8 mouse cellular contexts compared by ENCODE assay signal in genomic region chr5:57715524-57716400, GRCm38 (mm10). TPM values are rescaled to one million over a fixed set of nuclear protein-coding genes. Genes with fewer than 3 reads are reported as not detected.
A peak's percentile ranks its signal among the peaks of the same experiment; 100 is the strongest.
DNase-seq lines count a peak whose midpoint lies in the region; ATAC-seq lines count a peak whose summit lies in the region.

No protein-coding gene starts in this region.

- H3K4me2 ChIP-seq in hindbrain, embryonic 15.5 days, result peak overlapping the region; percentile 89

- peak overlapping the region; percentile 91 for H3K27ac ChIP-seq in hindbrain, embryonic 15.5 days (replicated peaks)
- peak overlapping the region; percentile 12; the same call in 1 of the 2 replicates for H3K27ac ChIP-seq in macrophage

- peak; percentile 43 for DNase-seq in WW6 (ENCODE audit: low read depth, low spot score)
- DNase-seq in cerebellum, postnatal 36 days, result peak; percentile 73 to 74
- DNase-seq in frontal cortex, postnatal 36 days (ENCODE audit: low spot score in 2 of 2), result peak; percentile 90 to 91
- peak; percentile 79 to 84 for DNase-seq in left cerebral cortex, adult 8-10 months (ENCODE audit: low spot score in 2 of 2)
- peak; percentile 91 to 94 for DNase-seq in right cerebral cortex, postnatal 10 days (ENCODE audit: low spot score in 2 of 2)
- peak; percentile 84 for DNase-seq in urinary bladder, postnatal 14 days (ENCODE audit: low spot score)

- no peaks in the 10 kb centered on the region for H3K36me3 ChIP-seq in hindbrain, embryonic 15.5 days
- no peaks in the 10 kb centered on the region for H3K36me3 ChIP-seq in macrophage (ENCODE audit: inconsistent target)

- peak; percentile 78 for ATAC-seq in hindbrain, embryonic 15.5 days (ENCODE audit: low FRiP score, low read depth)

- peaks cover 6% of the 10 kb centered on the region; the same call in 1 of the 2 replicates for H3K79me2 ChIP-seq in macrophage (ENCODE audit: inconsistent target)

- H3K9me3 ChIP-seq in hindbrain, embryonic 15.5 days, result no peaks in the 10 kb centered on the region

- H3K4me3 ChIP-seq in hindbrain, embryonic 15.5 days, result peak overlapping the region; percentile 59
- H3K4me3 ChIP-seq in macrophage (ENCODE audit: inconsistent target), result peak overlapping the region; percentile 56

- H3K4me1 ChIP-seq in hindbrain, embryonic 15.5 days (replicated peaks), result peaks cover 4% of the 10 kb centered on the region; the same call in 1 of the 2 replicates

- WGBS in hindbrain, embryonic 15.5 days, result under 1% methylated on average over 53 of the region's 53 CpGs
- WGBS in macrophage (ENCODE audit: missing documents), result 2% methylated on average over 46 of the region's 53 CpGs

- H3K9ac ChIP-seq in hindbrain, embryonic 15.5 days, result peak overlapping the region; percentile 70

- no peaks in the 10 kb centered on the region for H3K27me3 ChIP-seq in hindbrain, embryonic 15.5 days

RNA-seq across cellular contexts. Expression of gene Pcdh7, which starts 2.0 kb away (rescaled TPM):
- 24.6 and 25.7 TPM in 2 replicates for polyA plus RNA-seq in hindbrain, embryonic 15.5 days (2015; fragmentation: Nextera tagmentation; extraction: Ambion mirVana)
- total RNA-seq in left cerebral cortex, adult 8-10 months (2022), result 100 to 1,000 TPM; 135 to 161 (median 146) TPM
- 10 to 100 TPM in 14 of 26 experiments, 1 to 10 TPM in 12; 3.2 to 40.9 (median 12.6) TPM for total RNA-seq in macrophage (2018; cell fraction: chromatin; rRNA removed)
- 1 to 10 TPM in 20 of 26 experiments, under 1 TPM in 6; 0.68 to 7.4 (median 1.6) TPM for total RNA-seq in macrophage (2018; cell fraction: cytosol; rRNA removed)
- total RNA-seq in macrophage (2018; cell fraction: nucleus; rRNA removed), result 10 to 100 TPM in 11 of 26 experiments, 1 to 10 TPM in 15; 2.3 to 44.7 (median 6.4) TPM
- polyA plus RNA-seq in macrophage (2018), result 0.53 to 11.3 TPM (median 1.2 TPM) in 3 replicates

Comparison
In these comparisons a context has a peak if more than half of its experiments do, and no peak if none do; other contexts are left out.
1. Peak in every context shown above with its lines: DNase-seq, ATAC-seq, H3K4me3 ChIP-seq and H3K27ac ChIP-seq.